Mouse (Mus musculus) midbrain, embryonic 16.5 days (tissue): ENCODE measurements at regions not wholly inside any gene's neighbourhood (a gene's known extent, or its start where the extent isn't known, plus 50 kb on each side); places are given as distances from the start of the nearest gene placed in this dataset.

ENCODE experiments used
- ATAC-seq: fragments of 200-750 bp; cut with Nextera tagmentation; 2 replicates; pipeline ENCODE4 v1.8.0; 2017; ENCODE audit warnings: moderate TSS enrichment
- H3K27ac ChIP-seq: fragments of 300-500 bp; sonication (generic); 2 replicates; pipeline ENCODE4 v1.5.1; 2014; ENCODE audit warnings: mild to moderate bottlenecking, low read length, mixed read lengths
- H3K27me3 ChIP-seq: fragments of 300-500 bp; sonication (generic); 2 replicates; pipeline ENCODE4 v1.6.1; 2014; ENCODE audit warnings: low read depth, low read length, mixed read lengths; ENCODE audit not compliant: control insufficient read depth, insufficient read depth
- H3K36me3 ChIP-seq: fragments of 300-500 bp; sonication (generic); 2 replicates; pipeline ENCODE4 v1.6.1; 2014; ENCODE audit warnings: mild to moderate bottlenecking, low read length, moderate library complexity, mixed read lengths; ENCODE audit not compliant: control insufficient read depth, insufficient read depth
- H3K4me1 ChIP-seq: fragments of 300-500 bp; sonication (generic); 2 replicates; pipeline ENCODE4 v1.6.1; 2014; ENCODE audit warnings: mild to moderate bottlenecking, low read length, mixed read lengths; ENCODE audit not compliant: control insufficient read depth, insufficient read depth
- H3K4me2 ChIP-seq: fragments of 300-500 bp; sonication (generic); 2 replicates; pipeline ENCODE4 v1.6.1; 2014; ENCODE audit warnings: mild to moderate bottlenecking, low read length, mixed read lengths
- H3K4me3 ChIP-seq: fragments of 300-500 bp; sonication (generic); 2 replicates; pipeline ENCODE4 v1.5.1; 2014; ENCODE audit warnings: low read depth, mild to moderate bottlenecking, low read length, moderate library complexity, mixed read lengths
- H3K9ac ChIP-seq: fragments of 300-500 bp; sonication (generic); 2 replicates; pipeline ENCODE4 v1.6.1; 2014; ENCODE audit warnings: low read depth, low read length, mixed read lengths
- H3K9me3 ChIP-seq: fragments of 300-500 bp; sonication (generic); replicated peaks from 2 replicates; pipeline ENCODE4 v1.6.1; 2014; ENCODE audit warnings: mild to moderate bottlenecking, low read length, mixed read lengths; ENCODE audit not compliant: control insufficient read depth, poor library complexity, severe bottlenecking
- WGBS: fragments of 180-500 bp; shearing (Covaris S2); extraction: QIAGEN DNeasy Blood & Tissue Kit; methylation state at CpG from one replicate; pipeline ENCODE4 v1.1.7; 2014; 5-methylcytosine and 5-hydroxymethylcytosine counted together

DNA sequence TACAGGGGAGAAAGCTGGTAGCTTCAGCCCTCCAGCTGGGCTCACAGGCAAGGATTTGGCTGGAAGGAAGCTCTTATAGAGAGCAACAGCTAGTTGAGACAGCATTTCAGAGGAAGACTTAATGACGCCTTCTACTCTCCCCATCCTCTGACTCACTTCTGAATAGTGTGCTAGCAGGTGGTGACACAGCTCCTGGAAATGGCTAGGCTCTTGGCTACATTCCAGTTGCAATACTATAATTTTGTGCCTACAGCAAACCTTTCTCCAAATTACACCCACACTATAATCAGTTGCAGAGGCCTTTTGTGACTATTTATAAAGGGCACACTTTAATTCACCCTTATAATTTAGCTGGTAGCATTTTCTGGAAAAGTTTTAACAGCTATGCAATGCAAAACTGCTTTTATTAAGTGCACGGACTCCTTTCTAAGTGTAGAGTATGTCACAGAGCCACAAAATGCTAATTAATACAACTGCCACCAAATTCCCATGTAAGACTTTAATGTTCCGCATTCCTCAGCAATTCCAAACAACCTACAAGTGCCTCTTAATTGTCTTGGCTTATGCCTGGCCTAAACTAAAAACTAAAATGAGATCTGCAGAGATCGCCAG, 175.2 kb downstream of the Gnat3 start:
- 59% methylated on average over 4 of the region's 4 CpGs for WGBS
- H3K4me3 ChIP-seq = no peak overlapping the region
- H3K27ac ChIP-seq = no peak overlapping the region

DNA sequence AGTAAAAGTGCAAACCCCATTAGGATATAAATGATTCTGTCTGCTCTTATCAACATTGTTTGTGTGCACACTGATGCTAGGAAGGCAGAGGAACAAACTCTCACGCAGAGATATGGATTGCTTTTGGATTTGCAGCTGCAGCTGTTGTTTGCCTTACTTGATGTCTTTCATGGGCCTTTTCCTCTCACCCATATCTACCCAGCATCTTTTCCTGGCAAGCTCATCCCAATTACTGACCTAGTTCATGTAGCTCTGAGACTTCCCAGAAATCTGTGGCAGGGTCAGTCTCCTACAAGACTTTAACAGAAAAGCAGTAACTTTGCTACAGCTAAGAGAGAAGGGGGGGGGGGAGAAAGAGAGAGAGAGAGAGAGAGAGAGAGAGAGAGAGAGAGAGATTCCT, 189.9 kb downstream of the Gnat3 start:
- H3K27ac ChIP-seq = no peak overlapping the region
- no peaks in the 10 kb centered on the region for H3K27me3 ChIP-seq
- H3K4me1 ChIP-seq = no peaks in the 10 kb centered on the region
- no peak overlapping the region for H3K4me2 ChIP-seq
- no peaks in the 10 kb centered on the region for H3K9me3 ChIP-seq
- ATAC-seq = no peak
- H3K36me3 ChIP-seq = no peaks in the 10 kb centered on the region
- no peak overlapping the region for H3K9ac ChIP-seq
- no peak overlapping the region for H3K4me3 ChIP-seq
- 87% methylated on average over 1 of the region's 1 CpGs for WGBS

More for the DNA sequence above, 175.2 kb downstream of the Gnat3 start:
- ATAC-seq = peak; percentile 53; the same call in 1 of the 2 replicates
- Histone ChIP-seq H3K9me3 (peaks cover 7% of the 10 kb centered on the region), H3K36me3 (no peaks in the 10 kb centered on the region), H3K4me1 (peaks cover 10% of the 10 kb centered on the region), H3K27me3 (no peaks in the 10 kb centered on the region), H3K4me2 (no peak overlapping the region), H3K9ac (no peak overlapping the region)

DNA sequence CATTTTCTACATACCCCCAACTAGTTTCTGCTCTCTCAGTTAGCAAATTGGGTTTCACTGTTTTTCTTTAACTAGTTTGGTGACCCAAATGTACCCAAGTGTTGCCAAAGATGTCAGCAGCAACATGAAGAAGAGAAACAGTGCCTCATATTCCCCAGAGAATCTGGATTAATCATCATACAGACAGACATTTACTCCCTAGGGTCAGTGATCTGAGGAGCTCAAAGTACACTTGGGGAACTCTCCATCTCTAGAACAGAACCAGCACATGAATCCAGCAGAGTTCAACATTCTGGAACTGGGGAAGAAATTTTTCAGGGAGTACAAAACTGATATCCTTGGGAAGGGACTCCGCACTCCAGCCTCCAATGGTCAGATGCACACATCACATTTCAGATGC, 191.4 kb downstream of the Gnat3 start:
- H3K27ac ChIP-seq = no peak overlapping the region
- no peak for ATAC-seq
- no peak overlapping the region for H3K4me3 ChIP-seq
- H3K4me1 ChIP-seq = no peaks in the 10 kb centered on the region
- 93% methylated on average over 1 of the region's 1 CpGs for WGBS
- no peaks in the 10 kb centered on the region for H3K36me3 ChIP-seq
- H3K9ac ChIP-seq = no peak overlapping the region
- H3K4me2 ChIP-seq = no peak overlapping the region
- H3K9me3 ChIP-seq = no peaks in the 10 kb centered on the region
- no peaks in the 10 kb centered on the region for H3K27me3 ChIP-seq

DNA sequence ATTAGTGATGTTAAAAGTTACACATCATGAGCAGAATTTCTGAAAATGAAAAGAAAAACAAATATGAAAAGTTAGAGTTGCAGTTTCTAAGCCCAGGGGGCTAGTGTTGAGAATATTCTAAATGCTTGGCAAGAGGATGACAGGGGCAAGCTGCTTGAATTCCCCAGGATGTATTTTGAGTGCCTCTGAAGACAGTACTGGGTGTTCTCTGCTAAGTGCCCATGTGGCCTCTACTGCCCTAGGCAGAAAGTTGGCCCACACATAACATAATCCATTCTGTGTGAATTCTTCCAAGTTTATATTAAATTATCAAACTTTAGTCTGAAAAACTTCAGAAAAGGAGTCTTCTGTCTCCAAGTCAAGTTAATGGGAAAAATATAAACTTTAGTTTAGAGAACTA, 196.6 kb downstream of the Gnai1 start:
- H3K4me2 ChIP-seq = no peak overlapping the region
- no peak overlapping the region for H3K4me3 ChIP-seq
- no peaks in the 10 kb centered on the region for H3K36me3 ChIP-seq
- no peaks in the 10 kb centered on the region for H3K4me1 ChIP-seq
- H3K9ac ChIP-seq = no peak overlapping the region
- H3K27ac ChIP-seq = no peak overlapping the region
- no peaks in the 10 kb centered on the region for H3K27me3 ChIP-seq
- H3K9me3 ChIP-seq = no peaks in the 10 kb centered on the region; the same call in 1 of the 2 replicates
- ATAC-seq = no peak

DNA sequence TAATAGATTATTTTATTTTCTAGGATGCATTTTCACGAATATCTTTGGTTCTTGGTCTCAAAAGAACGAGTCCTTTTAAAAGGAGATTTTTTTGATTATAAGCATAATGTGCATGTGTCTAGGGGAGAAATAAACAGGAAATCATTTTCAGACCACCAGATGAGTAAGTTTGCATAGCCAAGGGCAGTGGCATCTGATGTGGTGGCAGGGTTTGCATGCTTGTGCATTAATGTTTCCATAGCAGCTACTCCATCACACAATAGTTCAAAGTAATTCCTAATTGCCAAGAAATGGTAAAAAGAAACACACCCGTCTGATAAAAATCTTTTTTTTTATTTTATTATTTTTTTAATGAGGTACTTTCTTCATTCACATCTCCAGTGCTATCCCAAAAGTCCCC, 182.3 kb downstream of the Gnai1 start:
- Histone ChIP-seq H3K9me3 (no peaks in the 10 kb centered on the region), H3K4me3 (no peak overlapping the region), H3K4me1 (no peaks in the 10 kb centered on the region), H3K27ac (no peak overlapping the region), H3K27me3 (no peaks in the 10 kb centered on the region), H3K4me2 (no peak overlapping the region), H3K9ac (no peak overlapping the region), H3K36me3 (no peaks in the 10 kb centered on the region)
- ATAC-seq = no peak
- 74% methylated on average over 3 of the region's 3 CpGs for WGBS

DNA sequence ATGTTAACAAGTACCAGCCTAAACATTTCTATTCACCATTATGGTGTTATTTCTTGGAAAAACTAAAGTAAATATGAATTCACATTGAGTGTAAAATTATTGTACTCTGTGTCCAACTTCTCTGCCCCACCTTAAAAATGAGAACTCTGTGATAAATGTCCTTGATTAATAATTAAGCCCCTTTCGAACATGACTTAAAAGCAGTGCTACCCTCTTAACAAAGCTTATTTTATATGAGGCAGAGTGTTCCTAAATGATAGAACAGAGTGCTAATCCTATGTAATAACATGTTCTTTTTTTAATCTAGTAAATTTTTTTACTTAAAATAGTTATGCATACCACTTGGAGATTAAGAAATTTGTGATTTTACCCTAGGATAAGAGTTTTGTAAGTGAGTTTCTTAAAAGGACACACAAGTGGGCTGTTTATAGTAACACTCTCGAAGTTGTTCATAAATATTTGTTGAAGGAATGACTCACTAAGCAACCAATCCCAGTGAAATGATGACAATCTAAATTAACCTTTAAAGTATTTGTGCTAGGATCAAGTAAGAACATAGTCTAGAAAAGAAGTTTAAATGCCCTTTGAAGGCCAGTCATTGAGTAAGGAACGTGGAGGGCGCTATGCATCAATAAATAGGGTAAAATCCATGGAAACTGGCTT, 148.6 kb downstream of the Gnai1 start:
- Histone ChIP-seq H3K4me3 (no peak overlapping the region), H3K9me3 (no peaks in the 10 kb centered on the region), H3K9ac (no peak overlapping the region), H3K4me2 (no peak overlapping the region), H3K4me1 (no peaks in the 10 kb centered on the region), H3K27me3 (no peaks in the 10 kb centered on the region), H3K27ac (no peak overlapping the region), H3K36me3 (no peaks in the 10 kb centered on the region)
- ATAC-seq = no peak
- WGBS = 87% methylated on average over 4 of the region's 4 CpGs
